Mouse (Mus musculus): ENCODE measurements around the gene Vmn1r25. TPM values are rescaled to one million over a fixed set of nuclear protein-coding genes. Genes with fewer than 3 reads are reported as not detected.

Vmn1r25 gene
- not detected for polyA plus RNA-seq (2015; fragmentation: Illumina TruSeq; extraction: RNeasy Lipid Tissue Mini Kit (QIAGEN cat#74804); ENCODE audit: insufficient read depth, low read depth, low replicate concordance)

GRCm38 (mm10) chr6:57980710-57981109 lies at the start of gene Vmn1r25:
Gene Vmn1r25, minus strand, starts transcription at chr6:57980810.

GRCm38 (mm10) chr6:58015059-58015458 lies 34.4 kb upstream of the Vmn1r25 start, which contains the start of gene Vmn1r26:
Gene Vmn1r26, minus strand, starts transcription at chr6:58015159.

GRCm38 (mm10) chr6:57961403-57961802 lies 19.2 kb downstream of the Vmn1r25 start, which contains the start of gene Vmn1r24:
Gene Vmn1r24, minus strand, starts transcription at chr6:57961503.

Other genes starting within 250 kb of the Vmn1r25 start
- gene Vopp1, start 155.7 kb downstream of the Vmn1r25 start, polyA plus RNA-seq (2015; fragmentation: Illumina TruSeq; extraction: RNeasy Lipid Tissue Mini Kit (QIAGEN cat#74804); ENCODE audit: insufficient read depth, low read depth, low replicate concordance): 3.4 TPM
- gene Vmn1r21, start 130.5 kb downstream of the Vmn1r25 start, polyA plus RNA-seq (2015; fragmentation: Illumina TruSeq; extraction: RNeasy Lipid Tissue Mini Kit (QIAGEN cat#74804); ENCODE audit: insufficient read depth, low read depth, low replicate concordance): not detected
- gene Vmn1r22, start 72.8 kb downstream of the Vmn1r25 start, polyA plus RNA-seq (2015; fragmentation: Illumina TruSeq; extraction: RNeasy Lipid Tissue Mini Kit (QIAGEN cat#74804); ENCODE audit: insufficient read depth, low read depth, low replicate concordance): not detected
- not detected for gene Vmn1r23, start 54.0 kb downstream of the Vmn1r25 start, polyA plus RNA-seq (2015; fragmentation: Illumina TruSeq; extraction: RNeasy Lipid Tissue Mini Kit (QIAGEN cat#74804); ENCODE audit: insufficient read depth, low read depth, low replicate concordance)
- gene Vmn1r24, start 19.3 kb downstream of the Vmn1r25 start, polyA plus RNA-seq (2015; fragmentation: Illumina TruSeq; extraction: RNeasy Lipid Tissue Mini Kit (QIAGEN cat#74804); ENCODE audit: insufficient read depth, low read depth, low replicate concordance): not detected
- not detected for gene Vmn1r26, start 34.3 kb upstream of the Vmn1r25 start, polyA plus RNA-seq (2015; fragmentation: Illumina TruSeq; extraction: RNeasy Lipid Tissue Mini Kit (QIAGEN cat#74804); ENCODE audit: insufficient read depth, low read depth, low replicate concordance)
- not detected for gene Vmn1r27, start 238.0 kb upstream of the Vmn1r25 start, polyA plus RNA-seq (2015; fragmentation: Illumina TruSeq; extraction: RNeasy Lipid Tissue Mini Kit (QIAGEN cat#74804); ENCODE audit: insufficient read depth, low read depth, low replicate concordance)

Data from pancreas, adult 10 weeks (tissue).